Mouse (Mus musculus) mouse embryonic stem cell (cell line): ENCODE data around the gene Olfr203.
"Not testable (repeated sequence)": the region's sequence is repeated elsewhere in the genome, so short reads cannot be mapped to it uniquely, and the experiment has no call there.

Experiments
- in situ Hi-C, 2 experiments: fragments of 300-500 bp; cut with MboI; formaldehyde crosslinking; loops; 1 replicate in 1 of 2; 3 replicates in 1 of 2; pipeline ENCODE4 v1.14.3; 2019 to 2020; ENCODE audit warnings: low sequenced_read_pairs in 2 of 2, low pct_unique_long_range_greater_than_20kb in 1 of 2, mixed read lengths in 1 of 2; ENCODE audit not compliant: unreplicated experiment in 1 of 2

Olfr203 gene

DNA sequence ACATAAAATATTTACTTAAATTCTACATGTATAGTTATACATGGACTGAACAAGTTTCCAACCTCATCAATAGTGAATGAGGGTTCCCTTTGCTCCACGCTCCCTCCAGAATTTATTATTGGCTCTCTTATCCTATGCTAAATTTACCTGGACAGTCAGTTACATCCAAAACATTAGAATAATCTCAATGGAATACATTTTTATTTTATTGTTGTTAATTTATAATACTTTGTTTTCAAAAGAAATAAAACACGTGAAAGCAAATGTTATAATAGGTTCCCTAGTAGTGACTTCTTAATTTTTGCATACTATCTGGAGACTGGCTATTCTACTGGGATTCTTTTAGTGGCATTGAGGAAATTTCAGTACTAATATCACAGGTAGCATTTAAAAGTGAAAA, at the start of gene Olfr203:
Olfr203 (plus strand) TSS at position 301 of the 400 bp plus-strand sequence.
- in situ Hi-C loops: no loop called here

DNA sequence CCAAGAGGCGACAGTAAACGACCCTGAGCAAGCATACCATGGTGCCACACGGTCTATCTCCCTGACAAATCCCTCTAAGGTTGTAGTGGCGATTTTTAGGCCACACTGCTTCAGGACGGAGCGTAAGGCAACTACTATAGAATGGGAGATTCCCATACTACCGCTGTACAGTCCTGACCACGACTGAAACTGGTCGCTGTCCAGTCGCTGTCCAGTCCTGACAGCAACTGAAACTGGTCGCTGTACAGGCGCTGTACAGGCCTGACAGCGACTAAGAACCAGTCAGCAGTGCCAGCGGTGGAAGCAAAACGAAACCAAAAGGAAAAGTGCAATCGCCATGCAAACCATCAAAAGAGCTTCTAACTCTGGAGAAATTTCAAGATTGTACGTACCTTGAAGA, 49.0 kb upstream of the Olfr203 start:
- in situ Hi-C loops: no loop called here

DNA sequence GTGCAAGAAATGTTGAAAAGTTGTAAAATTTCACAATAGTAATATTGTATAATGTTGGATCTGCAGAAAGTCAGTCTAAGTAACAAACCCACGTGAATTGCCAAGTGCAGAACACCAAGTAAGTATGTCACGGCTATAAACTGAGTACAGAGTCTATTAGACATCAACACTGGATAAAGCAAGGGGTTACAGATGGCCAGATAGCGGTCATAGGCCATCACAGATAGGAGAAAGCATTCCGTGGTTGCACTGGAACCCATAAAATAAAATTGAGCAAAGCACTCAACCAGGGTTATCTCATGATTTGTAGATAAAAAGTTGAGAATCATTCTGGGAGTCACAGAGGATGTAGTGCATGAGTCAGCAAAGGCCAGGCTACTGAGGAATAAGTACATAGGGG, 29.6 kb upstream of the Olfr203 start:
- in situ Hi-C loops: not testable (repeated sequence)

DNA sequence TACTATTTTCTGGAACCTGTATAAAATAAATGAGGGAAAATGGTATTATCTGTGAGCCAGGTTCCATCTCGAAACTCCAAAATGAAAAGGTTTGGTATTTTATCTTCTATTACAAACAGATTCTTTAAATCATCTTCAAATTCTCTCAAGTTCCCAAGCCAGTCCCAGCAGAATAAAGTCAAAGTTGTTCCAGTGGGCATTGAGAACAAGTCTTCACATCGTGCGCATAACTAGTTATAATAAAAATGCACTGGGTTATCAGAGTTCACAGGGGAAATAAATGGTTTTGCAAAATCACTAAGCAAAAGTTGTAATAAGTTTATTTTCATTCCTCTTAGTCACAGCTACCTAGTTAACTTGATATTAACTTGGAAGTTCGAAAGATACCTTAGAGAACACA, 26.1 kb upstream of the Olfr203 start, which contains the start of gene Olfr201:
Olfr201 (minus strand) TSS at position 101 of the 400 bp plus-strand sequence.
- in situ Hi-C loops: not testable (repeated sequence)

DNA sequence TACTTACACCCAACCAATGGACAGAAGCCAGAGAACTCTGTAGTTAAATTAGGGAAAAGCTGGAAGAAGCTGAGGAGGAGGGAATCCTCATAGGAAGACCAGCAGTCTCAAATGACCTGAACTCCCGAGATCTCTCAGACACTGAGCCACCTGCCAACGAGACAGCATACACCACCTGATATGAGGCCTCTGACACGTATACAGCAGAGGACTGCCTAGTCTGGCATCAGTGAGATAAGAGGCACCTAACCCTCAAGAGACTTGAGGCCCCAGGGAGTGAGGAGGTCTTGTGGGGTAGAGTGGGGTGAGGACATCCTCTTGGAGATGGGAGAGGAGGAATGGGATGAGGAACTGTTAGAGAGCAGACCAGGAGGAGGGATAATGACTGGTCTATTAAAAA, 18.1 kb upstream of the Olfr203 start:
- in situ Hi-C loops: no loop called here

DNA sequence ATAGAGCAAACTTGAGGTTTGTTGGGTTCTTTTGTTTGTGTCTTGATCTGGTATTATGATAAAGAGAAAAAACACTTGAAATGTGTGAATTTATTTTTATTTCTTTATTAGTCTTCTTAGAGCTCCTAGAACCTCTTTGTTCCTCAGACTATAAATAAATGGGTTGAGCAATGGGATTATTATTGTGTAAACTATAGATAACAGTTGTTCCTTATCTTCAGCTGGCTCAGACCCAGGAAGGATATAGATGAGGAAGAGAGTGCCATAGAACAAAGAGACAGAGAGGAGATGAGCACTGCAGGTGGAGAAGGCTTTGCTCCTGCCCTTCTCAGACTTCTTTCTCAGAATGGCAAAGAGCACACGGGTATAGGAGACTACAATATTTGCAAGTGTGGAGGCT, 15.2 kb upstream of the Olfr203 start:
- in situ Hi-C loops: no loop called here

DNA sequence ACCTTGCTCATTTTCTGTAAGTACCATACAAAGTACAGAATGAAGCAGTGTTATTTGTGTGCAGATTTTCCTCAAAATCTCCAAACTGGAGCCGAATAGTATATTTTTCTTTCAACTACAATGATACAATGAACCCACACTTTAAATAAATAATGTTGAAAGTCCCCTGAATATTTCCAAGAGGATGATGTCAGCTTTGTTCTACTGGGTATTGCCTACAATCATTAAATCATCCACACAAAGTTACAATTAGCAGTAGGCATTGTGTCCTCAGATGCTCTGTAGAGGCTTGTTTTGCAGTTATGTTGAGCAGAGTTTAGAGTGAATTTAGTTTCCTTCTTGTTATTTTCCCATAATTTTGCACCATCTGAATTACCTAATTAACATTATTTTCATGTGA, 12.0 kb upstream of the Olfr203 start, which contains the start of gene Olfr202:
Olfr202 (minus strand) TSS at position 101 of the 400 bp plus-strand sequence.
- in situ Hi-C loops: no loop called here

DNA sequence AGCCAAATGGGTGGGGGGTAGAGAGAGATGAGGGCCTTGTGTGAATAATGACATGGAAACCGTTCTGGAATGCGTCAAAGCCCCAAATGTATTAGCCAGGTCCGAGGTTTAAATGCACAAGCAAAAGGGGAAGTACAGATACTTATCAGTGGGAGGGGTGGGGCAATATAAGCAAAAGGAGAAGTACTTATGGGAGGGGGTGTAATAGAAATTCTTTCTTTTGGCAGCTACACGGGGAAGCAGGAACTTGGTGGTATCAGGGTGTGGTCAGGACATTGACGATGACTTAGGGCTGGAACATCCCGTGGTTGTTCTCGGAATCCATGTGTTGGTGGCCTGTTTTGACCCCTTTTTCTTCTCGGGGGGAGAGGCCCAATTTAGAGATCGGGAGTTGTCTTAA, 11.1 kb upstream of the Olfr203 start:
- in situ Hi-C loops: not testable (repeated sequence)

DNA sequence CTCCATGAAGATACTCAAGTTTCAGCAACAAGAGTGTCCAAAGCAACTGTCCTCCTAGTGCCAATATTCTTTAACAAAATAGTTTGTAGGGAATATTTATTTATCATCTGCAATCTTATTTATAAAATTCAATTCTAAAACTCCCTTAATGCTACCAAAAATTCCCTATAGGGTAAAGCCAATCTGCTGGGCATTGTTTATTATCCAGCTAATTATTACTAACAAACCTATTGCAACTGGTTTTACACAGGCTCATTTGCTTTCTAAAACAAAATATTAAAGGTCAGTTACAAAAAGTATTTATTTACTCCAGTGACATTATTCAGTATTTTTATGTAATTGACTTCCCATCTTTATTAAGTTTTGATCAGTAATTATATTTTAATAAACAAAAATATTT, 19.5 kb downstream of the Olfr203 start, which contains the start of gene Olfr204:
Olfr204 (minus strand) TSS at position 101 of the 400 bp plus-strand sequence.
- in situ Hi-C loops: no loop called here

DNA sequence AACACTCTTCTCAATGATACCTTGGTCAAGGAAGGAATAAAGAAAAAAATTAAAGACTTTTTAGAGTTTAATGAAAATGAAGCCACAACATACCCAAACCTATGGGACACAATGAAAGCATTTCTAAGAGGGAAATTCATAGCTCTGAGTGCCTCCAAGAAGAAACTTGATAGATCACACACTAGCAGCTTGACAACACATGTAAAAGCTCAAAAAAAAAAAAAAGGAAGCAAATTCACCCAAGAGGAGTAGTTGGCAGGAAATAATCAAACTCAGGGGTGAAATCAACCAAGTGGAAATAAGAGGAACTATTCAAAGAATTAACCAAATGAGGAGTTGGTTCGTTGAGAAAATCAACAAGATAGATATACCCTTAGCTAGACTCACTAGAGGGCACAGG, 24.6 kb downstream of the Olfr203 start:
- in situ Hi-C loops: not testable (repeated sequence)

DNA sequence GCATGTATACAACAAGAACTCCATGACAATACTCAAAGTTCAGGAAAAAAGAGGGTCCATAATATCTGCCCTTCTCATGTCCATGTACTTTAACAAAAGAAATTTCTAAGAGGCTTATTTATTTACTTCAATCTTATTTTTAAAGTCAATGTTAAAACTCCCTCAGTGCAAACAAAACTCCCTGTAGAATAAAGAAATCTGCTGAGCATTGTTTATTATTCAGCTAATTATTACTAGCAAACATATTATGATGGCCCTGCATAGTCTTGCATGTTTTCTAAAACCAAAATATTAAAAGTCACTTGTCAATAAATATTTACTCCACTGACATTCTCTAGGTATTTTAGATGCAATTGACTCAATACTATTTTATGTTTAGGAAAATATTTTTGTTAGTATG, 32.4 kb downstream of the Olfr203 start, which contains the start of gene Olfr205:
Olfr205 (minus strand) TSS at position 101 of the 400 bp plus-strand sequence.
- in situ Hi-C loops: no loop called here

DNA sequence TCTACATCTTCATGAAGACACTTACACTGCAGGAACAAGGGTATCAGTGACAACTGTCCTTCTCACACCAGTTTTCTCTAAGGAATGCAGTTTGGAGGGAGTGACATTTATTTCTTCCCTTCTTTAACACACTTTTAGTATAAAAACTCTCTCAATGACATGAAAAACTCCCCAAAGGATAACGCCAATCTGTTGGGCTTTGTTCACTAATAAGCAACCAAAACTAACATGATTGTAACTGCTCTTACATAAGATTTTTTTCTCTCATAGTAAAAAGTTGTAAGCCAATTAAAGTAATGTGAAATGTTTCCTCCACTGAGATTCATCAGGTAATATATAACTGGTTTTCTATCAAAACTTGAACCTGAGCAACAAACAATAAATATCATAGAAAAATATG, 50.5 kb downstream of the Olfr203 start, which contains the start of gene Olfr206:
Olfr206 (minus strand) TSS at position 101 of the 400 bp plus-strand sequence.
- in situ Hi-C loops: no loop called here
